Mouse (Mus musculus) ES-E14 (cell line): Measurements from ENCODE around the gene Pard3. TPM values are rescaled to one million over a fixed set of nuclear protein-coding genes. Genes with fewer than 3 reads are reported as not detected.

Source experiments
- DNase-seq: peaks from one replicate; pipeline ENCODE4 v3.0.0-alpha.2; 2013; ENCODE audit warnings: low read depth, low spot score
- H3K27ac ChIP-seq: 2 replicates; pipeline ENCODE4 v1.5.1; 2012; ENCODE audit warnings: low read depth, mild to moderate bottlenecking, low read length, moderate library complexity, mixed read lengths; ENCODE audit not compliant: poor library complexity, insufficient read depth, severe bottlenecking
- H3K36me3 ChIP-seq: 2 replicates; pipeline ENCODE4 v1.6.1; 2012; ENCODE audit warnings: mild to moderate bottlenecking, low read length, moderate library complexity, mixed read lengths; ENCODE audit not compliant: control insufficient read depth, poor library complexity, insufficient read depth, severe bottlenecking
- H3K4me1 ChIP-seq, 2 experiments: fragments of 150-350 bp in 1 of 2; sonication (generic) in 1 of 2; 2 replicates each; pipeline ENCODE4 v1.6.1; 2012; ENCODE audit warnings: low read length in 2 of 2, mild to moderate bottlenecking in 1 of 2, mixed read lengths in 1 of 2; ENCODE audit not compliant: control insufficient read depth in 2 of 2, insufficient read depth in 2 of 2, poor library complexity in 1 of 2
- H3K4me3 ChIP-seq, 2 experiments: fragments of 150-350 bp in 1 of 2; sonication (generic) in 1 of 2; 2 replicates each; pipeline ENCODE4 v1.5.1; 2012; ENCODE audit warnings: low read length in 2 of 2, low read depth in 1 of 2, mild to moderate bottlenecking in 1 of 2, mixed read lengths in 1 of 2; ENCODE audit not compliant: insufficient read depth in 1 of 2, poor library complexity in 1 of 2, severe bottlenecking in 1 of 2
- H3K9ac ChIP-seq: 2 replicates; pipeline ENCODE4 v1.6.1; 2012; ENCODE audit warnings: low read depth, mild to moderate bottlenecking, low read length, mixed read lengths; ENCODE audit not compliant: poor library complexity, insufficient read depth, severe bottlenecking
- H3K9me3 ChIP-seq: fragments of 150-350 bp; sonication (generic); 2 replicates; pipeline ENCODE4 v1.6.1; 2012; ENCODE audit warnings: low read depth, mild to moderate bottlenecking, low read length; ENCODE audit not compliant: control insufficient read depth, insufficient read depth
- CHD2 ChIP-seq: IDR thresholded peaks from 2 replicates; pipeline ENCODE4 v1.6.1; 2014; ENCODE audit warnings: mild to moderate bottlenecking, low read depth, low read length, inconsistent platforms
- HCFC1 ChIP-seq: IDR thresholded peaks from 2 replicates; pipeline ENCODE4 v1.6.1; 2012; ENCODE audit warnings: low read length, inconsistent platforms, borderline replicate concordance; ENCODE audit not compliant: insufficient read depth
- MAFK ChIP-seq: IDR thresholded peaks from 2 replicates; pipeline ENCODE4 v1.6.1; 2014; ENCODE audit warnings: mild to moderate bottlenecking, low read depth, low read length, inconsistent platforms; ENCODE audit not compliant: insufficient read depth
- ZC3H11A ChIP-seq: IDR thresholded peaks from 2 replicates; pipeline ENCODE4 v1.6.1; 2012; ENCODE audit warnings: low read depth, mild to moderate bottlenecking, inconsistent platforms, low read length, borderline replicate concordance
- ZNF384 ChIP-seq: IDR thresholded peaks from 2 replicates; pipeline ENCODE4 v1.6.1; 2012; ENCODE audit warnings: low read depth, low read length, inconsistent platforms
- in situ Hi-C, 2 experiments: fragments of 600-800 bp; cut with MboI; formaldehyde crosslinking; loops; one replicate each; pipeline ENCODE4 v1.15.1; 2025; ENCODE audit warnings: low sequenced_read_pairs in 2 of 2, inconsistent platforms in 1 of 2; ENCODE audit not compliant: unreplicated experiment in 2 of 2
- total RNA-seq: library from RNA; depleted of rRNA; stranded (reverse); fragments of 300-350 nt; gene quantifications from 2 replicates; pipeline ENCODE4 v1.2.3, GENCODE M21; 2012

The Pard3 gene
- total RNA-seq, 1 experiment: 30.2 TPM

DNA sequence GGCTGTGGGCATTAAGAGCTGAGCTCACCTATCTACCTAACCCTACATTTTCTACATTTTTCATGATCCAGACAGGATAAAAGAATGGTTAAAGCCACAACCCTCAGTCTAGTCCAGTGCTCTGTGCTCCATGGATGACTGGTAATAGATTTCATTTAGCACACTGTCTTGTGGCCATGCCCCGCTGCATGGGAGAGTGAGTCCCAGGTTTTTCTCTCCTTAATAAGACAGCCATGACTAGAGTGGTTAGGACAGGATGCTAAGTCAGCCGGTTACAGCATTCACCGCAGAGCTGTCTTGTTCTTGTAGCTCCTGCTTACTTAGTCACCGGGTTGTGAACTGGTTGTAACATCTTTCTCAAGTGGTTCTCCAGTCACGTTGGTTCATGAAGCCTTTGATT, 49.5 kb downstream of the Pard3 start:
- no peaks in the 10 kb centered on the region for H3K9me3 ChIP-seq
- no peak overlapping the region for H3K27ac ChIP-seq
- H3K4me1 ChIP-seq: no peaks in the 10 kb centered on the region; a peak in 1 of 4 replicates
- H3K36me3 ChIP-seq: no peaks in the 10 kb centered on the region
- no peak overlapping the region for H3K9ac ChIP-seq
- TF ChIP-seq HCFC1: no peak
- TF ChIP-seq CHD2: no peak
- TF ChIP-seq MAFK: no peak
- no peak for TF ChIP-seq ZC3H11A
- TF ChIP-seq ZNF384: no peak
- H3K4me3 ChIP-seq: no peak overlapping the region
- no peak for DNase-seq
- in situ Hi-C loops: no loop called here

DNA sequence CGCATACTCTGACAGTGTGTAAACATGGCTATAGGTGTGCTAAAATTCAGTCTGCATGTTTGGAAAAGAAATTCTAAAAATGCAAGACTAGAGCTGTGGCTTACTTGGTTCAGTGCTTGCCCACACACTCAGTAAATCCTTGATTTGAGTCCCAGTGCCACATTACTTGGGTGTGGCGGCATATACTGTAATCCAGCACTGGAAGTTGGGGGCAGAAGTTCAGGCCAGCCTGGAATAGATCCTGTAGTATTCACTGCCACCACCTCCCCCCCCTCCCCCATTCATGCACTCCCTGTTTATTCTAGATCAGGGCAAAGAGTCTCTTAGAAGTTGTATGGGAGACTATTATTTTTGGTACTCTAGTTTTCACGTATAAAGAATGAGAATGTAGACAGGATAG, 52.1 kb downstream of the Pard3 start:
- in situ Hi-C loops: no loop called here
- H3K4me3 ChIP-seq: no peak overlapping the region
- no peak for TF ChIP-seq ZNF384
- TF ChIP-seq MAFK: no peak
- TF ChIP-seq HCFC1: no peak
- no peak for TF ChIP-seq ZC3H11A
- TF ChIP-seq CHD2: no peak
- no peak overlapping the region for H3K27ac ChIP-seq
- no peak overlapping the region for H3K9ac ChIP-seq
- H3K36me3 ChIP-seq: no peaks in the 10 kb centered on the region; the same call in 1 of the 2 replicates
- DNase-seq: no peak
- H3K4me1 ChIP-seq: no peaks in the 10 kb centered on the region; a peak in 1 of 4 replicates
- no peaks in the 10 kb centered on the region for H3K9me3 ChIP-seq

DNA sequence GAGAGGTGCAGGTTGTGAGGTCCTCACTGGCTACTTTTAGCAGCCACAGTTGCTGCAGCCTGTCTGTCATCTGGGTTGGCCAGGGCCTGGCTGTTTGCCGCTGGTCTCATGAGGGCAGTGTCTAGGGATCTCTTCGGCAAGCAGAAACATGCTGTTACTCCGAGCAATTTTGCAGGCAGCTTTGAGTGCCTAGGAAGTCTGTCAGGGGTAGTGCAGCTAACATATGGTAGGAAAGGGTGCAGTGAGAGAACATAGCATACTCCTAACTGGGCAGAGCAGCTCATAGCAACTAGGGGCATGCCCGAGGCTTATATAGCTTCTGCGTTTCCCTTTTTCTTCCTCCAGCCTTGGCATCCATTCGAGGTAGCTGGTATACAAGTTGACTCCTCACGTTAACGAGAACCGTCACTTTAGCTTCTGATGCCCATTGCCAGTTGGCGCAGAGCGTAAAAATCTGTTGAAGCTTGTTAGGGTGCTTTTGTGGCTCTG, 54.7 kb downstream of the Pard3 start:
- in situ Hi-C loops: no loop called here
- Histone ChIP-seq H3K4me1 (peaks cover 0 to 2% of the 10 kb centered on the region in 2 experiments; a peak in 2 of 4 replicates), H3K36me3 (no peaks in the 10 kb centered on the region; the same call in 1 of the 2 replicates), H3K9ac (no peak overlapping the region), H3K4me3 (no peak overlapping the region), H3K27ac (no peak overlapping the region), H3K9me3 (no peaks in the 10 kb centered on the region)
- TF ChIP-seq CHD2: no peak
- no peak for TF ChIP-seq MAFK
- no peak for TF ChIP-seq ZNF384
- TF ChIP-seq ZC3H11A: no peak
- TF ChIP-seq HCFC1: no peak
- DNase-seq: no peak

DNA sequence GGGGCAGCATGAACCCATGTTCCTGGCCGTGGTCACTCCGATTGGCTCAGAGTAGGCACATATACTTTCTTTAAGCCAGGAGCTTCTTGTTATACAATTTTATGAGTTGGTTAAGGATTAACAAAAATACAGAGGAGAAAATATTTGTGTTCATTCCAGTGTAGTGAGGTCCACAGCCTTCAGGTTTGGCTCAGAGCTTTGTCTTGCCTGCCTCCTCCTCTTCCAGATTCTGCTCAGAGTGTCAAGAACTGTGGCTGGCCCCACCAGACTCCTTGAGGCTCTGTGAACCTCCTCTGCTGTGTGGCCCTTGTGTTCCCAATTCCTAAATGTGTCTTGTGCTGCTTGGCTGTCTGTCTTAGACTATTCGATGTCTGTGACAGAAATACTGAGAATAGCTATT, 59.7 kb downstream of the Pard3 start:
- Histone ChIP-seq H3K4me3 (no peak overlapping the region), H3K36me3 (no peaks in the 10 kb centered on the region; the same call in 1 of the 2 replicates), H3K4me1 (peaks cover 15 to 17% of the 10 kb centered on the region in 2 experiments), H3K9me3 (no peaks in the 10 kb centered on the region), H3K27ac (peak overlapping the region; percentile 28; the same call in 1 of the 2 replicates), H3K9ac (no peak overlapping the region)
- no peak for DNase-seq
- in situ Hi-C loops: no loop called here
- TF ChIP-seq HCFC1: no peak
- TF ChIP-seq MAFK: no peak
- no peak for TF ChIP-seq CHD2
- TF ChIP-seq ZC3H11A: no peak
- TF ChIP-seq ZNF384: no peak
